Mouse (Mus musculus) lung, postnatal 0 days (tissue): ENCODE results near the gene 9230112D13Rik. TPM values are rescaled to one million over a fixed set of nuclear protein-coding genes. Genes with fewer than 3 reads are reported as not detected.

Experiments
- ATAC-seq: fragments of 200-750 bp; cut with Nextera tagmentation; 2 replicates; pipeline ENCODE4 v1.8.0; 2017; ENCODE audit warnings: moderate library complexity
- DNase-seq: peaks from one replicate; pipeline ENCODE4 v3.0.0-alpha.2; 2016; ENCODE audit warnings: low spot score
- H3K27ac ChIP-seq: fragments of 300-500 bp; sonication (generic); 2 replicates; pipeline ENCODE4 v1.5.1; 2014; ENCODE audit warnings: antibody characterized with exemption, mild to moderate bottlenecking, low read length, mixed read lengths
- H3K27me3 ChIP-seq: fragments of 300-500 bp; sonication (generic); replicated peaks from 2 replicates; pipeline ENCODE4 v1.6.1; 2014; ENCODE audit warnings: low read length, mixed read lengths; ENCODE audit not compliant: insufficient read depth
- H3K36me3 ChIP-seq: fragments of 300-500 bp; sonication (generic); 2 replicates; pipeline ENCODE4 v1.6.1; 2014; ENCODE audit warnings: low read length, mixed read lengths; ENCODE audit not compliant: insufficient read depth
- H3K4me1 ChIP-seq: fragments of 300-500 bp; sonication (generic); 2 replicates; pipeline ENCODE4 v1.6.1; 2014; ENCODE audit warnings: antibody characterized with exemption, low read depth, low read length, mixed read lengths; ENCODE audit not compliant: insufficient read depth
- H3K4me2 ChIP-seq: fragments of 300-500 bp; sonication (generic); replicated peaks from 2 replicates; pipeline ENCODE4 v1.6.1; 2014; ENCODE audit warnings: low read depth, mild to moderate bottlenecking, low read length, moderate library complexity, mixed read lengths
- H3K4me3 ChIP-seq: fragments of 300-500 bp; sonication (generic); 2 replicates; pipeline ENCODE4 v1.5.1; 2014; ENCODE audit warnings: low read depth, low read length
- H3K9ac ChIP-seq: fragments of 300-500 bp; sonication (generic); replicated peaks from 2 replicates; pipeline ENCODE4 v1.6.1; 2014; ENCODE audit warnings: low read depth, mild to moderate bottlenecking
- H3K9me3 ChIP-seq: fragments of 300-500 bp; sonication (generic); 2 replicates; pipeline ENCODE4 v1.6.1; 2016; ENCODE audit warnings: low read length, mixed read lengths
- CTCF ChIP-seq: IDR thresholded peaks from 2 replicates; pipeline ENCODE4 v1.5.1; 2016; ENCODE audit warnings: antibody characterized with exemption, mild to moderate bottlenecking
- EP300 ChIP-seq: IDR thresholded peaks from 2 replicates; pipeline ENCODE4 v1.6.1; 2016; ENCODE audit warnings: antibody characterized with exemption, mild to moderate bottlenecking, control low read depth
- WGBS: fragments of 180-500 bp; shearing (Covaris S2); extraction: QIAGEN DNeasy Blood & Tissue Kit; methylation state at CpG from one replicate; pipeline ENCODE4 v1.1.7; 2014; 5-methylcytosine and 5-hydroxymethylcytosine counted together
- polyA plus RNA-seq: library from polyadenylated mRNA; unstranded; fragments of >200 nt; fragmentation: Nextera tagmentation; extraction: Ambion mirVana; gene quantifications from 2 replicates; pipeline ENCODE4 v1.2.1, GENCODE M21; 2015

The 9230112D13Rik gene
- polyA plus RNA-seq, 1 experiment from 2014 or later: not detected

DNA sequence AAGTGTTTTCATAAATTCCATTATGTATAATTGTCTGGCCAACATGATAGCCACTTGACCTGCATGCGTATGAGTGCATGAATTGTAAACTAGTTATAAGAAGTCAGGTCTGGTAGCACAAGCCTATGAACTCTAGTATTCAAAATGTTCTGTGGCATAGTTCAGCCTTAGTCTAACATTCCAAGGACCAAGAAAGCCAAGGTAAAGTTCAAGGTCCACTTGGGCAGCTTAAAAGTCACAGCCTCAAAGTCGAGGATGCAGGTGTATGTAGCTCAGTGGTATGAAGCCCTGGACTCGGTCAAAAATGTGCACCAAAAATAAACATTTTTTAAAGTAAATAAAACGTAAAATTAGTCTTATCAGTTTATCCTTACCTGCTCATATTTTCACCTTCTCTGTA is 10.0 kb downstream of the 9230112D13Rik start:
- no peaks in the 10 kb centered on the region; the same call in 1 of the 2 replicates for H3K27me3 ChIP-seq
- no peak for ATAC-seq
- WGBS: 59% methylated on average over 4 of the region's 4 CpGs

GRCm38 (mm10) chr14:34511901-34512300 is 10.7 kb downstream of the 9230112D13Rik start:
- 0 out of 2 replicates have a peak, but pooled peaks have one; percentile 21 for TF ChIP-seq EP300
- TF ChIP-seq CTCF: no peak
- Histone ChIP-seq H3K4me3 (no peak overlapping the region), H3K27me3 (no peaks in the 10 kb centered on the region; the same call in 1 of the 2 replicates), H3K9ac (no peak overlapping the region), H3K9me3 (no peaks in the 10 kb centered on the region), H3K36me3 (no peaks in the 10 kb centered on the region), H3K27ac (no peak overlapping the region), H3K4me2 (no peak overlapping the region), H3K4me1 (no peaks in the 10 kb centered on the region)
- ATAC-seq: peak; percentile 35; the same call in 1 of the 2 replicates
- peak; percentile 82 for DNase-seq
- 41% methylated on average over 11 of the region's 11 CpGs for WGBS

More for the DNA sequence above, 10.0 kb downstream of the 9230112D13Rik start:
- Histone ChIP-seq H3K4me1 (no peaks in the 10 kb centered on the region), H3K9me3 (no peaks in the 10 kb centered on the region), H3K9ac (no peak overlapping the region), H3K4me2 (no peak overlapping the region), H3K27ac (no peak overlapping the region), H3K36me3 (no peaks in the 10 kb centered on the region), H3K4me3 (no peak overlapping the region)
- TF ChIP-seq EP300 (no peak), CTCF (no peak)
- DNase-seq: no peak

DNA sequence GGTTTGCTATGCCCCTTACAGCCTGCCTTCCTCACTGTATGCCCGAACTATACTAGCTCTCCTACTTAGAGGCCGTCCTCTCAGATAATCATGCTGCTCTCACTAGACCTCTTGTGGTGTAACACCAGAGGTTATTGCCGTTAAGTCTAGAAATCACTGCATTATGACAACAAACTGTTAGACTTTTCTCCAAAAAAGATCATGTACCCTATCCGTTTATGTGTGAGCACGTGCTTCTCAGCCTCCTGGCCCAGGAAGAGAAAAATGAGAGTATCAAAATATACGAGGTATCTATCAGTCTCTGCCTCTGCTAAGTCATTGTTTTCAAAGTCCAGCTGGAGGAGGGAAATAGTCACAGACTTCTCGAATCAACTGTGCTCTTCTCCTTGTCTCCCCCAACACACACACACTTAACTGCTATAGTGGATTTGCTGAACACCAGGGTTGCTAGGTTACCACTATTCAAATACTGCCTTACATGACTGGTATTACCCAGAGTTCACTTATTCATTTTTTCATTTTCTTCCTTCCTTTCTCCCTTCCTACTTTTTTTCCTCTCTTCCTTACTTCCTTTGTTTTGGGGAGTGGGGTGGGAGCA is 13.7 kb downstream of the 9230112D13Rik start:
- Histone ChIP-seq H3K27me3 (no peaks in the 10 kb centered on the region), H3K9ac (no peak overlapping the region), H3K36me3 (no peaks in the 10 kb centered on the region), H3K4me2 (peak overlapping the region; percentile 22; the same call in 1 of the 2 replicates), H3K4me3 (no peak overlapping the region), H3K27ac (peak overlapping the region; percentile 22), H3K4me1 (no peaks in the 10 kb centered on the region), H3K9me3 (no peaks in the 10 kb centered on the region)
- ATAC-seq (peak; percentile 65), DNase-seq (peak; percentile 61)
- 15% methylated on average over 7 of the region's 7 CpGs for WGBS
- TF ChIP-seq EP300 (no peak), CTCF (no peak)

- WGBS: 27% methylated on average over 4 of the region's 4 CpGs
- Histone ChIP-seq H3K4me3 (no peak overlapping the region), H3K27ac (peak overlapping the region; percentile 22), H3K36me3 (no peaks in the 10 kb centered on the region), H3K9ac (no peak overlapping the region), H3K4me1 (no peaks in the 10 kb centered on the region), H3K4me2 (0 out of 2 replicates have a peak overlapping the region, but pooled peaks have one; percentile 22), H3K27me3 (no peaks in the 10 kb centered on the region), H3K9me3 (no peaks in the 10 kb centered on the region)
- DNase-seq (no peak), ATAC-seq (peak; percentile 14; the same call in 1 of the 2 replicates)
- TF ChIP-seq CTCF (no peak), EP300 (no peak)
Measured at GRCm38 (mm10) chr14:34508187-34508840, 14.3 kb downstream of the 9230112D13Rik start.

GRCm38 (mm10) chr14:34505309-34505708 is 17.3 kb downstream of the 9230112D13Rik start:
- Histone ChIP-seq H3K4me2 (no peak overlapping the region), H3K4me3 (no peak overlapping the region), H3K4me1 (peaks cover 2% of the 10 kb centered on the region; the same call in 1 of the 2 replicates), H3K9ac (no peak overlapping the region), H3K27me3 (no peaks in the 10 kb centered on the region), H3K9me3 (no peaks in the 10 kb centered on the region), H3K36me3 (no peaks in the 10 kb centered on the region), H3K27ac (no peak overlapping the region)
- TF ChIP-seq CTCF (no peak), EP300 (no peak)
- ATAC-seq: no peak
- no peak for DNase-seq
- WGBS: 56% methylated on average over 7 of the region's 7 CpGs

DNA sequence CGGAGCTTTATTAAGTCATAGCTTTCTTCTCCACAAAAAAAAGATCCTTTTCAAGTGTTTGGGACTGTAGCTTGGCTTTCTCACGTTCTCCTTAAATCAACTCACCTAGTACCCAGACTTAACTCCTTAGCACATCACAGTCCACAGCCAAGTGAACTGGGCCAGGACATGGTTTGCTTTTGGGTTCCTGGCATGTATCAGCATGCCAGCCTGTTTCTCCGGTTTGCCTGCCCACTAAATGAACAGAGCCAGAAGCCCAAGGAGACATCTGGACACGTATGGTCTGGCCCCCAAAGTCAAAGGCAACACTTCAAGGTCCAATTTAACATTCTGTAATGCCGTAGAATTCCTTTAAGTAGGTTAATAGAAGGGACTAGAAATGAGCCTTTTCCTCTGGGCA is 18.2 kb downstream of the 9230112D13Rik start:
- no peak overlapping the region for H3K4me2 ChIP-seq
- H3K9ac ChIP-seq: no peak overlapping the region
- no peak overlapping the region for H3K27ac ChIP-seq
- H3K9me3 ChIP-seq: no peaks in the 10 kb centered on the region
- ATAC-seq (no peak), DNase-seq (no peak)
- 59% methylated on average over 5 of the region's 5 CpGs for whole genome bisulfite sequencing
- H3K4me1 ChIP-seq: peaks cover 11% of the 10 kb centered on the region; the same call in 1 of the 2 replicates
- H3K4me3 ChIP-seq: no peak overlapping the region
- TF ChIP-seq CTCF (no peak), EP300 (no peak)
- H3K27me3 ChIP-seq: no peaks in the 10 kb centered on the region
- no peaks in the 10 kb centered on the region for H3K36me3 ChIP-seq
